Mouse (Mus musculus) forebrain, embryonic 15.5 days (tissue): Measurements from ENCODE around the gene Pram1. TPM values are rescaled to one million over a fixed set of nuclear protein-coding genes. Genes with fewer than 3 reads are reported as not detected.

Source experiments
- ATAC-seq: fragments of 200-750 bp; cut with Nextera tagmentation; replicated peaks from 2 replicates; pipeline ENCODE4 v1.8.0; 2017; ENCODE audit warnings: mild to moderate bottlenecking, moderate TSS enrichment, moderate library complexity
- H3K27ac ChIP-seq: fragments of 300-500 bp; sonication (generic); replicated peaks from 2 replicates; pipeline ENCODE4 v1.5.1; 2015; ENCODE audit warnings: mild to moderate bottlenecking, inconsistent platforms
- H3K27me3 ChIP-seq: fragments of 300-500 bp; sonication (generic); 2 replicates; pipeline ENCODE4 v1.6.1; 2015; ENCODE audit warnings: inconsistent platforms
- H3K36me3 ChIP-seq: fragments of 300-500 bp; sonication (generic); 2 replicates; pipeline ENCODE4 v1.6.1; 2015; ENCODE audit warnings: mild to moderate bottlenecking, inconsistent platforms
- H3K4me1 ChIP-seq: fragments of 300-500 bp; sonication (generic); 2 replicates; pipeline ENCODE4 v1.6.1; 2015; ENCODE audit warnings: inconsistent platforms
- H3K4me2 ChIP-seq: fragments of 300-500 bp; sonication (generic); replicated peaks from 2 replicates; pipeline ENCODE4 v1.6.1; 2015; ENCODE audit warnings: mild to moderate bottlenecking, inconsistent platforms
- H3K4me3 ChIP-seq: fragments of 300-500 bp; sonication (generic); 2 replicates; pipeline ENCODE4 v1.5.1; 2015; ENCODE audit warnings: mild to moderate bottlenecking, inconsistent platforms
- H3K9ac ChIP-seq: fragments of 300-500 bp; sonication (generic); replicated peaks from 2 replicates; pipeline ENCODE4 v1.6.1; 2015; ENCODE audit warnings: mild to moderate bottlenecking, inconsistent platforms
- H3K9me3 ChIP-seq: fragments of 300-500 bp; sonication (generic); 2 replicates; pipeline ENCODE4 v1.6.1; 2016; ENCODE audit warnings: inconsistent platforms
- WGBS: fragments of 180-500 bp; shearing (Covaris S2); methylation state at CpG from one replicate; pipeline ENCODE4 v1.1.7; 2015; ENCODE audit warnings: mixed read lengths; 5-methylcytosine and 5-hydroxymethylcytosine counted together
- polyA plus RNA-seq: library from polyadenylated mRNA; unstranded; fragments of >200 nt; fragmentation: Nextera tagmentation; extraction: Ambion mirVana; gene quantifications from 2 replicates; pipeline ENCODE4 v1.2.1, GENCODE M21; 2015

Gene Pram1
- polyA plus RNA-seq, 1 experiment from 2014 or later = 0.41 TPM

- no peak overlapping the region for H3K27ac ChIP-seq
- peaks cover 17% of the 10 kb centered on the region for H3K36me3 ChIP-seq
- no peaks in the 10 kb centered on the region for H3K27me3 ChIP-seq
- H3K4me1 ChIP-seq = peaks cover 10% of the 10 kb centered on the region
- H3K4me2 ChIP-seq = no peak overlapping the region
- H3K9me3 ChIP-seq = no peaks in the 10 kb centered on the region
- no peak overlapping the region for H3K9ac ChIP-seq
- no peak for ATAC-seq
- no peak overlapping the region for H3K4me3 ChIP-seq
Measured at GRCm38 (mm10) chr17:33675452-33675851, 37.6 kb downstream of the Pram1 start.

GRCm38 (mm10) chr17:33676086-33676485 is 38.2 kb downstream of the Pram1 start:
- Histone ChIP-seq H3K4me3 (no peak overlapping the region), H3K4me1 (peaks cover 12% of the 10 kb centered on the region; the same call in 1 of the 2 replicates), H3K4me2 (no peak overlapping the region), H3K36me3 (peaks cover 17% of the 10 kb centered on the region), H3K9me3 (no peaks in the 10 kb centered on the region), H3K9ac (no peak overlapping the region), H3K27ac (no peak overlapping the region), H3K27me3 (no peaks in the 10 kb centered on the region)
- ATAC-seq = no peak
- 91% methylated on average over 2 of the region's 2 CpGs for WGBS

GRCm38 (mm10) chr17:33678771-33679170 is 40.9 kb downstream of the Pram1 start:
- Histone ChIP-seq H3K9ac (no peak overlapping the region), H3K4me3 (no peak overlapping the region), H3K4me1 (peaks cover 39% of the 10 kb centered on the region), H3K27ac (no peak overlapping the region), H3K9me3 (no peaks in the 10 kb centered on the region), H3K36me3 (peaks cover 19% of the 10 kb centered on the region), H3K4me2 (no peak overlapping the region), H3K27me3 (no peaks in the 10 kb centered on the region)
- no peak for ATAC-seq

GRCm38 (mm10) chr17:33681767-33682166 is 43.9 kb downstream of the Pram1 start:
- Histone ChIP-seq H3K9me3 (no peaks in the 10 kb centered on the region), H3K9ac (no peak overlapping the region), H3K27ac (no peak overlapping the region), H3K4me1 (peaks cover 50% of the 10 kb centered on the region), H3K27me3 (no peaks in the 10 kb centered on the region), H3K4me3 (no peak overlapping the region), H3K4me2 (peak overlapping the region; percentile 64), H3K36me3 (peaks cover 8% of the 10 kb centered on the region)
- ATAC-seq = no peak

GRCm38 (mm10) chr17:33684671-33685231 is 46.9 kb downstream of the Pram1 start:
- no peaks in the 10 kb centered on the region for H3K9me3 ChIP-seq
- peaks cover 46% of the 10 kb centered on the region for H3K4me1 ChIP-seq
- peak overlapping the region; percentile 53 for H3K4me3 ChIP-seq
- under 1% methylated on average over 44 of the region's 44 CpGs for WGBS
- peak overlapping the region; percentile 96 for H3K27ac ChIP-seq
- H3K9ac ChIP-seq = peak overlapping the region; percentile 88
- H3K4me2 ChIP-seq = peak overlapping the region; percentile 64
- peaks cover 4% of the 10 kb centered on the region; the same call in 1 of the 2 replicates for H3K36me3 ChIP-seq
- peak; percentile 87 for ATAC-seq
- no peaks in the 10 kb centered on the region for H3K27me3 ChIP-seq

- ATAC-seq = peak; percentile 97
- under 1% methylated on average over 42 of the region's 42 CpGs for WGBS
Measured at GRCm38 (mm10) chr17:33685249-33685653, 47.4 kb downstream of the Pram1 start.

GRCm38 (mm10) chr17:33686760-33687159 is 48.9 kb downstream of the Pram1 start, which contains the start of gene Hnrnpm:
Hnrnpm (minus strand) TSS chr17:33686860.
- peak within 1 kb of the TSS; percentile 64 for H3K4me2 ChIP-seq
- 98% methylated on average over 1 of the region's 1 CpGs for WGBS
- peaks cover 31% of the 10 kb centered on the region for H3K4me1 ChIP-seq
- peaks cover 8% of the 10 kb centered on the region; the same call in 1 of the 2 replicates for H3K36me3 ChIP-seq
- no peaks in the 10 kb centered on the region for H3K27me3 ChIP-seq
- no peaks in the 10 kb centered on the region for H3K9me3 ChIP-seq
- peak within 1 kb of the TSS; percentile 53 for H3K4me3 ChIP-seq
- peak within 1 kb of the TSS; percentile 88 for H3K9ac ChIP-seq
- ATAC-seq = no peak
- peak within 1 kb of the TSS; percentile 96 for H3K27ac ChIP-seq

More at GRCm38 (mm10) chr17:33685249-33685653, 47.4 kb downstream of the Pram1 start:
- peak overlapping the region; percentile 64 for H3K4me2 ChIP-seq
- H3K9ac ChIP-seq = peak overlapping the region; percentile 88
- no peaks in the 10 kb centered on the region for H3K27me3 ChIP-seq
- H3K4me3 ChIP-seq = peak overlapping the region; percentile 53
- H3K9me3 ChIP-seq = no peaks in the 10 kb centered on the region
- peaks cover 4% of the 10 kb centered on the region; the same call in 1 of the 2 replicates for H3K36me3 ChIP-seq
- H3K27ac ChIP-seq = peak overlapping the region; percentile 96
- peaks cover 45% of the 10 kb centered on the region for H3K4me1 ChIP-seq

Other genes starting within 250 kb of the Pram1 start
- gene Zfp101, start 243.4 kb upstream of the Pram1 start, polyA plus RNA-seq = 20.2 and 20.6 TPM in 2 replicates
- not detected in 2 replicates for gene Actl9, start 205.2 kb upstream of the Pram1 start, polyA plus RNA-seq
- 37.8 and 40.7 TPM in 2 replicates for gene Adamts10, start 113.9 kb upstream of the Pram1 start, polyA plus RNA-seq
- gene Myo1f, start 82.3 kb upstream of the Pram1 start, polyA plus RNA-seq = 1.7 and 2.1 TPM in 2 replicates
- gene Zfp414, start 9.0 kb upstream of the Pram1 start, polyA plus RNA-seq = 58.9 and 59.3 TPM in 2 replicates
- 246 and 265 TPM in 2 replicates for gene Hnrnpm, start 48.8 kb downstream of the Pram1 start, polyA plus RNA-seq
- 71.8 and 72.8 TPM in 2 replicates for gene March2, start 80.6 kb downstream of the Pram1 start, polyA plus RNA-seq
- 452 and 485 TPM in 2 replicates for gene Rab11b, start 122.5 kb downstream of the Pram1 start, polyA plus RNA-seq
- gene Angptl4, start 143.8 kb downstream of the Pram1 start, polyA plus RNA-seq = 12.8 and 14.0 TPM in 2 replicates
- 41.4 and 42.5 TPM in 2 replicates for gene Kank3, start 172.5 kb downstream of the Pram1 start, polyA plus RNA-seq
- 612 and 676 TPM in 2 replicates for gene Rps28, start 186.5 kb downstream of the Pram1 start, polyA plus RNA-seq
- gene Ndufa7, start 186.5 kb downstream of the Pram1 start, polyA plus RNA-seq = 417 and 444 TPM in 2 replicates
- 60.7 and 63.5 TPM in 2 replicates for gene Cd320, start 205.0 kb downstream of the Pram1 start, polyA plus RNA-seq
- gene Gm7029, start 235.8 kb downstream of the Pram1 start, polyA plus RNA-seq = not detected in 2 replicates